Mouse (Mus musculus) common myeloid progenitor, adult 5-6 weeks (primary cell): ENCODE results near the gene Lysmd1. TPM values are rescaled to one million over a fixed set of nuclear protein-coding genes. Genes with fewer than 3 reads are reported as not detected.

Experiments
- ATAC-seq: replicated peaks from 2 replicates; pipeline ENCODE4 v1.8.0; 2016; ENCODE audit warnings: low read depth, mild to moderate bottlenecking, moderate TSS enrichment, inconsistent platforms; ENCODE audit not compliant: poor library complexity, severe bottlenecking
- total RNA-seq: library from RNA; stranded (forward); fragments of 200-1000, 187-1606 nt; gene quantifications from 2 replicates; pipeline ENCODE4 v1.2.3, GENCODE M21; 2017

The Lysmd1 gene
- total RNA-seq, 1 experiment from 2014 or later: 6.9 TPM

DNA sequence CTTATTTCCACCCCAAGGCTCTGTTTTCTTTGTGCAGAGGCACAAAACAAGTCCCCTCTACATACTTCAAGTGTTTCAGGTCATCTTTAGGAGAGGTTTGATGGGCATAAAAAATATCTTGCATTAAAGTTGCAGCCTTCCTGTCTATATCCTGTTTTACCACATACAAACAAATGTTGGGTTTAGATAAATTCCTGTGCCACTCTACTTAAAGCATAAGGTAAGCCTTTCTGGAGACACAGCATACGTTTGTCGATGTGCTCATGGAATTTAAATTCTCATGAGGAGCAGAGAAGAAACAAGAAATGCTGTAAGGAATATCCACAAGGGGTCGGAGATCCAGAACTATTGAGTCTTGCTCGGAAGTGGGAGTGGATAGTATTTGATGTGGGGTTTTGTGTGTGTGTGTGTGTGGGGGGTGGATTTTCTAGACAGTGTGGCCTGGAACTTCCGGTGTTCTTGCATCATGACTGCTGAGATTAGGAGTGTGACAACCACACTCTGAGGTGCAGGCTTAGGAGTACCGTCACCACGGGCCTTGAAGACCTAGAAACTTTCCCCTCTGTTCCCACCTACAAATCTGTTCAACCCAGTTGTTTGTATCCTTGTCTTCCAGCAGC is 1.7 kb downstream of the Lysmd1 start:
- ATAC-seq: peak; percentile 51

DNA sequence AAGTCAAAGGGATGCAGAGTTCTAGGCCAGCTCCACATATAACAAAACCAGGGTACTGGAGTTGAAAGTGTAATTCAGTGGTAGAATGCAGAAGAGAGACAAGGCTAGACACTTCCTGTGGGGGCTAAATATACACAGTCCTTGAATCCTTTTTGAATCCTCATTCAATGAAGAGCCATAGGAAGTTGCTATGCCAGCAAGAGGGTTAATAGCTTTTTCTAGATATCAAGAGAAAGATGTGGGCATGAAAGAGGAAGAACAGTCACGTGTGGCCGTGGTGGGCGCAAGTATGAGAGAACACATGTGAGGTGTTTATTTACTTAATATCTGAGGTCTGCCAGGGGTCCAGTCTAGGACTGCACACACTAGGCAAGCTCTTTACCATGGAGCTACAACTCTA is 2.4 kb downstream of the Lysmd1 start:
- ATAC-seq: peak; percentile 7; the same call in 1 of the 2 replicates

DNA sequence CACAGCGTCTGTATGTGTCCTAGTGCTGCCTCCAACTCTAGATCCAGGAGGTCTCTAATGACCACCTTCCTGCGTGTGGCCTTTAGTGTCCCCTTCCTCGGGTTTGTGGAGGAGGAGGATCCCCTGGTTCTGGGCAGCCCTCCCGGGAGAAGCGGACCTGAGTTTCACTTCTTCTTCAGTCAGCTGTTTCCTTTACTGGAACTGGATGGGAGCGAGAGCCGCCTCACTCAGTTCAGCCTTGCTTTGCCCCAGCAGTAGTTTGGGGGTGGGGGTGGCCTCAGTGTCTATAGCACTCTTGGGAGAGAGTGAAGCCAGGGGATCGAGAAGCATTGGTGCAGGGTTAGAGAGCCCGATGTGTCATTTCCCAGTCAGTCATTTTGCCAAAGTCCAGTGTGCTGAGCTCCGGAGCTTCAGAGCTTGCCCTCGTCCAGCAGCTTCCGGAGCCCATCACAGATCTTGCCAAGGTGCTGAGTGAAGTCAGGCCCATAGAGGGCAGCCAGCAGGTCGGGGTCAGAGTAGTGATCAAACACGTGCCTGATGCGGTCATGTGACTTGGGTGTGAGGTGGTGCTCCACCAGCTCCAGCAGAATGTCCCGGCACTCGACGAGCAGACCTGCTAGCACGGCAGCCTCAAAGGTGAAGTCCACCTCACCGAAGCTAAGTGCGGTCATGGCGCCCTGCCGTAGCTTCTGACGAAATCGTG is 5.8 kb downstream of the Lysmd1 start:
- ATAC-seq: no peak

DNA sequence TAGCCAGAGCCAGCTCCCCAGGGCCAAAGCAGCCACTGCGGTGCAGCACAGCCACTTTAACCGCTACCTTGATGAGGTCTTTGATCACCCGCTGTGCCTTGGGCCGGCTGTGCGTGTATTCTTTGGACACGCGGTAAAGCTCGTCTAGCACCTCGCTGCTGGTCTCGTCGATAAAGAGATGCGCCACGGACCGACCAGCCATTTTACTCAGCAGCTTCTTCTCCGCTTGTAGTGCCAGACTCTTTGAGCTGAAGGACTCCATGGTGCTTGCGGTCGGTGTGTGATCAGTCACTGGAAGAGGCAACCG is 6.4 kb downstream of the Lysmd1 start:
- no peak for ATAC-seq

DNA sequence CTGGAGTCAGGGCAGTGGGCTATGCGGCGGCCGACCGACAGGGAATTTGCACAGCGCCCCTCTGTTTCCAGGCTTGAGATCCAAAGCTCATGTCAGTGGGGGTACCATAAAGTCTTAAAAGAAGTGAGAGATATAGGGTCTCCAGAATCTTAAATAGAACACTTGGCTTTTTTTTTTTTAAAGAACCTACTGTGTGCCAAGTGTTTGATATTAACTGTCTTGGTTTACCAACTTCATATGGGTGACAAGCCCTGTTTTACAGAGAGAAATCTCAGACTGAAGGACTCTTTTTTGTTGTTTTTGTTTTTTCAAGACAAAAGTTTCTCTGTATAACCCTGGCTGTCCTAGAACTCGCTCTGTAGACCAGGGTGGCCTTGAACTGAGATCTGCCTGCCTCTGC is 6.9 kb downstream of the Lysmd1 start:
- no peak for ATAC-seq

DNA sequence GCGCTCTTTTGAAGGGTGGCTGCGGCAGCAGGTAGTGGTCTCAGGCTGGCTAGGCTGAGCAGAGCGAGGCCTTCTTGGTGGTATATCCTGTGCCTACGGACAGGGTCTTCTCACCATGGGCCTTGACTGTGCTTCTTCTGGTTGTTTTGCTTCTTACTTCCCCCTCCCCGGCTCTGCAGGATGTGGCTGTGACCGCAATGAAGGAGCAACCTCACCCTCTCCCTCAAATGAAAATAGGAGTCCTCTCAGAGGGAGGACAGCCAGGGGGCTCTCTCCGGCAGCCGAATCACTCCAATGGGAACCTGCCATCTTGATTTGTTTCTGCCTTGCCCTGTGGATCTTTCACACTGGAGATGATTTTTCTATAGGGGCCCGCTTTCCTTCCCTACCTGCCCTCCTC is 7.6 kb downstream of the Lysmd1 start:
- ATAC-seq: peak; percentile 80

DNA sequence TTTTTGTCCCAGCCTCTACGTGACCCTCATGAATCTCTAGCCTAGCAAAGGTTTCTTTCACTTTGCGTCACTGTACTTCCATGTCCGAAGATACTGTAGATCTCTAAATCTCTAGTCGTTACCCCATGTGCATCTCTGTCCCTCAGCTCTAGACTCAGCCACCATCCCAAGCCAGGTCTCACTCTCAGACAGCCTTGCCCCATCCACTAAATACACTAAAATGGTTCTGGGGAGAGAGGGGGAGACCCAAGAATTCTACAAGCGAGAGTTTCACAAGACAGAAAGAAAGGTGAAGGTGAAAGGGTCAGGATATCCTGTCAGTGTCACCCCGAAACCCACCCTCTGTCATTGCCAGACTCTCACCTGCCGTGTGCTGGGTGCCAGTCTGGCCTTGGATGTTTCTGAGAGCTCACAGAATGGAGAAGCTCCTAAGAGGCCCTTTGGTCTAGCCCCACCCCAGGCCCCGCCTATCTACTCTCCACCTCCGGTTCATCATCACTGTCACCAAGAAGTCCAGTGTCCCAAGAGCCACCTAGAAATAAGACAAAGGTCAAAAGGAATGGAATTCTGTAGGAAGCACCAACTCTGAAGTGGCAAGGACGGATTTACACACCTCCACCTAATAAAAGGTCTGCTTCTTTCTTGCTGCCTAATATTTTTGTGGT is 8.2 kb downstream of the Lysmd1 start, which contains the start of gene Tnfaip8l2:
Gene Tnfaip8l2 (minus strand): TSS at position 409 of the 665 bp plus-strand sequence.
- ATAC-seq: peak; percentile 55

DNA sequence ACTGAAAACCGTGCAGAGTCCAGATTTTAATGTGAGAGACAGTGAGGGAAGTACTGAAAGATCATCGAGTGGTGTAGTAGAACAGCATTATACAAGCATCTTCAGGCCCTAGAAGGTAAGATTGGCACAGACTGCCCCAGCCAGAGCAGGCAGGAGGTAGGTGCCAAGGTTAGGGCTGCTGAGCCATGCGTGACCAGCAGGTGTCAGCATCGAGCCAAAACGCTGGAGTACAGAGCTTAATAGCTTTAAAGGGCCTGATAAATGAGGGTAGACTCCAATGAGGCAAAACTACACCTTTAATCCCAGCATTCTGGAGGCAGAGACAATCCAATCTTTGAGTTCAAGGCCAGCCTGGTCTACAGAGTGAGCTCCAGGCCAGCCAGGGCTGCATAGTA is 8.7 kb downstream of the Lysmd1 start:
- peak; percentile 76 for ATAC-seq

DNA sequence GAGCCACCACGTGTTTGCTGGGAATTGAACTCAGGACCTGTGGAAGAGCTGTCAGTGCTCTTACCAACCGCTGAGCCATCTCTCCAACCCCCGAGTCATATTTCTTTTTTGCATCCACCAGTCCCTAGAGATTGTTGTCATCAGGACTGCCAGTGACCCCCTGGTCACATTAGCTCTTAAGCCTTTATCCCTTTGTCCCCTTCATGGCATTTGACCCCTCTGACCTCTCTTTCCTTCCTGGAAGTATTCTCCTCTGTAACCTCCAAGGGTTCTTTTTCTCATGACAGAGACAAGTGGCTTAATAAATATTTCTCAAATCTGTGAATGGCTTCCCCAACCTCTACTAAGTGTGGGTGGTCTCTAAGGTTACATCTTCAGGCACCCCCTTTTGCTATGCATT is 14.0 kb downstream of the Lysmd1 start:
- no peak for ATAC-seq

DNA sequence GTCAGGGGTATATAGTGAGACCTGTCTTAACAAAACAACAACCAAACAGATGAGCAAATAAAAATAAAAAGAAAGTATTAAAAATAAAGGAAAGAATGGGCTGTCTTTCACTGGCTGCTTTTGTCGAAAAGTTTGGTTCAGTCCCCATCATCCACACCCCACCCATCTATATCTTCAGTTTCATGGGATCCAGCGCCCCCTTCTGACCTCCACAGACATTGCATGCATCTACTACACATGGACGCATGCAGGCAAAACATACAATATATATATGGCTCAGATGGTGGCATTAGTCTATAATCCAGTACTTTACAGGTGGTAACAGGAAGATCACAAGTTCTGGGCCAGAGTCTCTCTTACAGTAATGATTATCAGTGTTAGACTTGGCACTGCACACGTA is 20.0 kb downstream of the Lysmd1 start:
- ATAC-seq: peak; percentile 98

DNA sequence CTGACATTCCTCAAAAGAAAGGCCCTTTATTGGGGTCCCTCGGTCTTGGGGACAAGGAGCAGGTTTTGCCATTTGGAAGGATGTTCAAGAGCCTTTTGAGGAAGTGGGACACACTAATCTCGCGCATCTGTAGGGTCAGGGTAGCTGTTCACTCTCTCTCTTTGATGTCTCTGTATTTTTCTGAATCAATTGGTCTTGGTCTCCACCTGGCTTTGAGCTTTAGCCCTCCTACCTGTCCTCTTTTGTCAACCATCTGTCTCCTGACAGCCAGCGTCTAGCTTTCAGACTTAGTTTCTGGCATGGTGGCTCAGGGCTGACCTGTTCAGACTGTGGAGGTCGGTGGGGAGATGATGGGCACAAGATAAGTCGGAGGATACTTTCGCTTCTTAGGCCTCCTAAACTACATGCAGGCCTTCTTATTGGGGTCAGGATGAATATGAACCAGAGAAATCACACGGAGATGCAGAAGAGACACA is 25.7 kb downstream of the Lysmd1 start:
- ATAC-seq: peak; percentile 9; the same call in 1 of the 2 replicates

DNA sequence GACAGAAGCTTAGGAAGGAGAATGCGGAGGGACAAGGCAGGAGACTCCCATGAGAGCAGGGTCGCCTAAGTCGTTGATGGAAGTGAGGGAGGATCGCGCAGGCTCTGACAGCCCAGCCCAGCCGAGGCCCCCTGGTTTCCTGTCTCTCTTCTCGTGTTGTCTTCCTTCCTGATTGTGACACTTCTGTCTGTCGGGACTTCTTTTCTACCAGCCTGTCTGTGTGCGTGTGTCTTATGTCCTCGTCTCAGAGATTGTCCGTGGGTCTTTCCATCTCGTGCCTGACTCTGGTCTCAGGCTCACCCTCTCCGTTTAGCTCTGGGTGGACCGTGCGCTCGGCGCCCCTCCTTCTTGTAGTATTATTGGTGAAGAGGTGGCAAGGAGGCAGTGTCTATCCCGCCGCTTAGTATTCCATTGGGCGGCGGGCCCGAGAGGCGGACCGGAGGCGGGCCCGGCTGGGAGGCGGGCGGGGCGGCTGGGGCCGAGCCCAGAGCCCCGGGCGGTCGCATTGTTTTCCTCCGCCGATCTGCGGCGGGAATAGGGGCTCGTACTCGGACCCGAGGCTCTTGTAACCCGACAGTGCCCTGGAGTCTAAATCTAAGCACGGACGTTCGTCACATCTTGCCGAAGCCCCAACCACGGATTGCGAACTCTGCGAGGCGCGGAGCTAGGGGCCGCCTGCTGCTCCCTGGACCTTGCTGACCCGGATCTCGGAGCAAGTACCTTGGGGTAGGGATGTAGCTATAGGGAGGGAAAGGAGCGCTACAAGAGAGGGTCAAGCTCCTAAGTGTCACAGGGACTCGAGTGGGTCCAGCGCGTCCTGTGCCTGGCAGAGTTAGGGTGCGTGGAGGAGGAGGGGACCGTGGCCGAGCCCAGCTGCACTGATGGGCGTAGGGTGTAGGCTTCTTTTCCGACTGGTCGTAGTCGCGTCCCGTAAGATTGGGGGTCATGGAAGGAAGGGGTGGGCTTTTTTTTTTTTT is 26.4 kb downstream of the Lysmd1 start, which contains the start of gene Sema6c:
Gene Sema6c (plus strand): TSS at position 471 of the 977 bp plus-strand sequence.
- ATAC-seq: peak; percentile 97

DNA sequence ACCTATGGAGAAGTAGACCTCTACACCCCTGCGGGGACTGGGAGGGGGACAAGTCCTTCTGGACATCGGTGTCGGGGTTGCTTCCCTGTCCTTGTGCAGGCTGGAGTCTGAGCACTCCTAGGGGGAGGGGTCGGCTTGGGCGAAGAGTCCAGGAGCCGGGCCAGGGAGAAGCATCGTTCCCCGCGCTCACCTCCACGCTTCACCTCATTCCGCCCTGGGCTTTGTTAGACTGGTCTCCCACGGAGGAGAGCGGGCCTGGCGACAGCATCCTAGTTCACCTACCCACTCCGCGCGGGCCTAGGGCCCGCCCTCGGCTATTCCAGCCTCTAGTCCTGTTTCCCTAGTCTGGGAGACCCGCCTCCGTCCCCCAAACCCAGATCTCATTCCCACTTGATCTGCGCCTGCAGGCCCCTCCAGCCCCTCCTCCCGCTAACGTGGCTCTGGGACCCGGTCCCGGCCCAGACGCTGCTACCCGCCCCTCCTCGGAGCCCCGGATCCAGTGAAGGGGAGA is 27.2 kb downstream of the Lysmd1 start:
- ATAC-seq: no peak

DNA sequence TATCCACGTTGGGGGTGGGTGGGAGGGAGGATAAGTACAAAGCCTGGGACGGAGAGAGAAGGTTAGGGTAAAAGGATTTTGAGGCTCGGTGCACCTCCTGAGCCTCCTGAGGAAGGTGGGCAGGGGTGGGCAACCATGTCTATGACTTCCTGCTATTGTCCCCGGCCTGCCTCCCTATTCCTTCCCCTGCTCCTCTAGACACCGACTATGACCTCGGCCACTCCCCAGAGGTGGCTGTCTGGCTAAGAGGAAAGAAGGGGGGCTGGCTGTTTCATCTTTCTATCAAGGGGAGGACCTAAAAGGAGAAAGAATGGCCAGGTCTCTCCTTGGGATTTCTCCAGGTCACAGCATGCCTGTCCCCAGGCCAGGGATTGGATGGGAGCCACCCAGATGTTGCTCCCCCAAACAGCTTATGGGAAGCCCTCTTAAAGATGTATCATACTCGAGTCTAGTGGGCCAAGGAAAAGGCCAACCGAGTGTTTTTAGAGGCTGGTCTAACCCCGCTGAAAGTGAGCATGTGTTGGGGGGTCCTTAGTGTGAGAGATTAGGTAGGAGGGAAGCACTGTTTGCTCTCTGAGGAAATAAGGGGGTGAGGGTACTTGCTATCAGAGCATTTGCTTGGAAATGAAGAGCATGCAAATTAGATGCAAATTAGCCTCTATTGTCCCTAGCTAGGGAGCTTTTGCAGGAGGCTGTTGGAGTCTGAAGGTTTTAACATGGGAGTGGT is 27.9 kb downstream of the Lysmd1 start:
- ATAC-seq: no peak

DNA sequence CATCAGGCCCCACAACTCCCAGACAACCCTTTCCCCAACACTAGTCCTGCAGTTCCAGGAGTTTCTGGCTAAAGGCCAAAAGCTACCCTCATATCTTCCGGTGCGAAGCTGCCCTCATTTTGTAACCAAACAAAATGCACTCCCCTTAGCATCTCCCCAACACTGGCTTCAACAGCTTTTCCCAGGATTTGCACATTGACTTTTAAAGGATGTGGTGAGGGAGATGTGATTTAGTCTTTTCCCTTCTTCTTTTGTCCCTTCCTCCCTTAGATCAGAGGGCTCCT is 28.4 kb downstream of the Lysmd1 start:
- no peak for ATAC-seq

DNA sequence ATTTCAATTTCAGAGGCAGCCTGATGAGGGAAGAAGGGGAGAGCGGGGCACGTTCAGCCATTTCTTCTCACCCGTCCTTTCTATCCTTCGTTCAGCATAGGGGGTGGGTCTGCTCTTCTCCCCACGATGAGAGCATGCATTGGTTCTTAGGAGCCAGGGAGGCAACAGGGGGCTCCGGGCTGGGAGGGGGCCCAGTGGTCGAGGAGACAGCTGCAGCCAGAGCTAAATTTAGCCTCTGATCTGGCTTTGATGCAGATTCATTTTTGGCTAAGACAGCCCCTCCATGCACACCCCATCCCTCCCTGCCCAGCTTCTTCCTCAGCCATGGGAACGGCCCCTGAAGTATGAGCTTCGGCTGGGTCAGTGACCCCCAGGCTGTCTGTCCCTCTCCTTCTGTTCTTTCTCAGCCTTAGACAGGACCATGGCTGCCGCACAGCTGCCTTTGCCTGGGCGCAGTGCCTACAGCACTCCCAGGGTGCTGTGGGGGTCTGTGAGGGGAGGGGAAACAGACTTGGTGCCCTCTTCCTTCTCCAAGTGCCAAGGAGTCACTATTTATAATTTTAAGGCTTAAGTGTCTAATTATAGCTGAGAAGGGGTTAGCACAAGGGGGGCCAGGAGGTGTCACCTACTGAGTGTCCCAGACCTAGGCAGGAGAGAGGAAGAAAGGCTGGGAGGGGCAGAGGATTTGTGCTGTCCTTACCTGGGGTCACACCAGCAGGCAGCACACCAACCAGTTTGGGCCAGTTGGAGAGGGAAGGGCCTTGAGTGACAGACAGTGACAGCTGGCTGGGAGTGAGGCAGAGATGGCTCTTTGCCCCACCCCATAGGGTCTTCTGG is 29.7 kb downstream of the Lysmd1 start:
- ATAC-seq: no peak

DNA sequence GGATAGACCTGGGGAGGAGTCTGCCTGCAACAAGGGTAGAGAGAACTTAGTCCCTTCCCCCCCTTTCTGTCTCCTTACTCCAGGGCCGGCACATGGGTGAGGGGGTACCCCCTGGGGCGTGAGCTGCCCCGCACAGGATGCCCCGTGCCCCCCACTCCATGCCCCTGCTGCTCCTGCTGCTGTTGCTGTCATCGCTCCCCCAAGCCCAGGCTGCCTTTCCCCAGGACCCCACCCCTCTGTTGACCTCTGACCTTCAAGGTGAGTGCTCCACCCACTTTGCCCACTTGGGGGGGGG is 30.3 kb downstream of the Lysmd1 start:
- no peak for ATAC-seq

DNA sequence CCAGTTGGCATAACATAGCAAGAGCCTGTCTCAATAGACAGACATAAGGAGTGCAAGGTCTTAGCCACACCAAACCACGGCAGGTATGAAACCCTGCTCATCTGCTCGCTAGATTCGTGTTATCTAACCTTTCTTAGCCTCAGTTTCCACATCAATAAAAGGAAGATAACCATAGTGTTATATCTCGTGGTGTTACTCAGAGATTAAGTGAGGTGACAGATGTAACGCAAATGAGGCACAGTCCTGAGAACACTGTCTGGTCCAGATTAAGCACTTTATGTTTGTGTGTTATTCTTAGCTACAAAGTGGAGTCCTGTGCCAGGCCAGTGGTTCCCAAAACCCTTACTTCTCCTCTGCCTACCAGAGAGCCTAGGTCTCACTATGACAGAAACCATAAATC is 31.0 kb downstream of the Lysmd1 start:
- no peak for ATAC-seq

DNA sequence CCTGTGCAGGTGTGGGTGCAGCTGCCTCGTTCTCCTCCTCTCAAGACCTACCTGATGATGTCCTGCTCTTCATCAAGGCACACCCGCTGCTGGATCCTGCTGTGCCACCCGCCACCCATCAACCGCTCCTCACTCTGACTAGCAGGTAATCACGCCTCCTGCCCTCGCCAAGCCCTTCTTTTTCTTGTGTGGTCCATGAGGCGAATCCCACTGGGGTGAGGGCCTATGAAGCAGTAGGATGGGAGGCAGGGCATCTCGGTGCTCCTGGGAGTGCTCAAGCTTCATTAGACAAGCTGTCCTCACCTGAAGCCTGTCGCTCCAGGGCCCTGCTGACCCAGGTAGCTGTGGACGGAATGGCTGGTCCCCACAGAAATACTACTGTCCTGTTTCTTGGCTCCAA is 36.1 kb downstream of the Lysmd1 start:
- no peak for ATAC-seq
